In the genomic region with DNA sequence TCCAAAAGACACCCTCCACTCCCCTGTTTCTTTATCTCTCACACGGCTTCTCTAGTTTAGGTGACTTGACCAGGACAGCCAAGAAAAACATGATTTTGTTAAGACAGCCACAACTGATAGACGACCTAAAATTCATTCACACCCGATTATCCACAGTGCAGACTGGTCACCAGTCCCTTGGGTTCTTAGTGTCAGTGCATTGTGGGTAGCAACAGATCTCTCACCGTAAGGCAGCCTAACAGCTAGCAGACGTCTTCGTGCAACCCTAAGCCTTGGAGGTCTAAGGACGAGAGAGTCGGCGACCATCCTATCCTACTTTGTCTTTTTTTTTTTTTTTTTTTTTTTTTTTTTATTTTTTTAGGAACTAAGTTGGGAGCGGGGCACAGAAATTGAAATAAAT, we compare ENCODE assay signal across 21 mouse cellular contexts. TPM values are rescaled to one million over a fixed set of nuclear protein-coding genes. Genes with fewer than 3 reads are reported as not detected.
A peak's percentile ranks its signal among the peaks of the same experiment; 100 is the strongest.
DNase-seq lines count a peak whose midpoint lies in the region; ATAC-seq and TF ChIP-seq lines count a peak whose summit lies in the region.
"Had no signal": no experiment of that assay in that cellular context is flagged by ENCODE, and none has a peak within 500 bp of the region (broad histone marks: within the 10 kb centered on the region; RNA-seq: fewer than 3 reads in every experiment).

No protein-coding gene starts in this region.

- no peaks in the 10 kb centered on the region for H3K9me3 ChIP-seq in embryonic facial prominence, embryonic 11.5 days (replicated peaks; ENCODE audit: control insufficient read depth, low read length)
- H3K9me3 ChIP-seq in embryonic facial prominence, embryonic 10.5 days = no peaks in the 10 kb centered on the region
- H3K9me3 ChIP-seq in kidney, embryonic 15.5 days (replicated peaks) = no peaks in the 10 kb centered on the region
- no peaks in the 10 kb centered on the region for H3K9me3 ChIP-seq in E14TG2a.4 (ENCODE audit: low read length)
- H3K9me3 ChIP-seq: embryonic facial prominence, embryonic 12.5 days; forebrain, embryonic 13.5 days; forebrain, embryonic 15.5 days had no signal

- ATAC-seq in embryonic facial prominence, embryonic 11.5 days (replicated peaks; ENCODE audit: insufficient number of reproducible peaks, low FRiP score, low TSS enrichment, low read depth) = 0 out of 2 replicates have a peak, but pooled peaks have one; percentile 68
- no peak for ATAC-seq in kidney, embryonic 15.5 days (replicated peaks; ENCODE audit: low FRiP score)
- ATAC-seq: CD4-positive, CD25-positive, alpha-beta regulatory T cell, adult 4 months; forebrain, embryonic 13.5 days; forebrain, embryonic 15.5 days had no signal

- no peaks in the 10 kb centered on the region for H3K4me1 ChIP-seq in embryonic facial prominence, embryonic 11.5 days (ENCODE audit: control insufficient read depth, insufficient read depth, low read length)
- H3K4me1 ChIP-seq in embryonic facial prominence, embryonic 10.5 days = peaks cover 40% of the 10 kb centered on the region
- peaks cover 8% of the 10 kb centered on the region for H3K4me1 ChIP-seq in kidney, adult 2 months (ENCODE audit: control insufficient read depth, insufficient read depth, low read length)
- H3K4me1 ChIP-seq in kidney, embryonic 15.5 days = peaks cover 12% of the 10 kb centered on the region; the same call in 1 of the 2 replicates
- H3K4me1 ChIP-seq in E14TG2a.4 (replicated peaks; ENCODE audit: low read depth, low read length) = peaks cover 62% of the 10 kb centered on the region
- H3K4me1 ChIP-seq: forebrain, embryonic 15.5 days had no signal

- no peak overlapping the region for H3K27ac ChIP-seq in embryonic facial prominence, embryonic 11.5 days (replicated peaks; ENCODE audit: low read depth, low read length)
- H3K27ac ChIP-seq in embryonic facial prominence, embryonic 10.5 days (replicated peaks) = no peak overlapping the region; the same call in 1 of the 2 replicates
- H3K27ac ChIP-seq in kidney, adult 2 months (ENCODE audit: insufficient read depth, low read depth, low read length) = peak overlapping the region; percentile 10; the same call in 1 of the 2 replicates
- no peak overlapping the region for H3K27ac ChIP-seq in kidney, embryonic 15.5 days
- H3K27ac ChIP-seq: embryonic facial prominence, embryonic 12.5 days; forebrain, embryonic 13.5 days; forebrain, embryonic 15.5 days had no signal

- no peak overlapping the region for H3K9ac ChIP-seq in embryonic facial prominence, embryonic 11.5 days (replicated peaks; ENCODE audit: low read length)
- H3K9ac ChIP-seq in kidney, embryonic 15.5 days = no peak overlapping the region
- H3K9ac ChIP-seq: embryonic facial prominence, embryonic 12.5 days; forebrain, embryonic 13.5 days; forebrain, embryonic 15.5 days; forebrain, postnatal 0 days had no signal

- no peak overlapping the region for H3K4me2 ChIP-seq in embryonic facial prominence, embryonic 11.5 days (ENCODE audit: low read depth, low read length)
- H3K4me2 ChIP-seq in kidney, embryonic 15.5 days = no peak overlapping the region
- H3K4me2 ChIP-seq: embryonic facial prominence, embryonic 12.5 days; forebrain, embryonic 13.5 days; forebrain, embryonic 15.5 days had no signal

- no peak for DNase-seq in embryonic facial prominence, embryonic 11.5 days (ENCODE audit: low spot score)
- DNase-seq in embryonic facial prominence, embryonic 10.5 days (ENCODE audit: low spot score) = no peak
- DNase-seq in kidney, adult 2 months = no peak
- DNase-seq in adrenal gland, adult (ENCODE audit: inconsistent age in 2 of 2, low spot score in 1 of 2) = no peak
- DNase-seq: adrenal gland, adult 8-10 months; adrenal gland, postnatal 14 days; adrenal gland, postnatal 36 days; B cell, adult 2 months; cerebellum, adult 11-12 months; cerebellum, adult 2 months; cerebellum, adult 9-10 months; cerebellum, postnatal 10 days; cerebellum, postnatal 25 days; forebrain, postnatal 0 days had no signal

- no peaks in the 10 kb centered on the region for H3K27me3 ChIP-seq in embryonic facial prominence, embryonic 11.5 days (ENCODE audit: control insufficient read depth, insufficient read depth, low read length)
- H3K27me3 ChIP-seq in embryonic facial prominence, embryonic 10.5 days (replicated peaks; ENCODE audit: low read depth, poor library complexity, severe bottlenecking) = no peaks in the 10 kb centered on the region
- no peaks in the 10 kb centered on the region for H3K27me3 ChIP-seq in kidney, adult 2 months (replicated peaks; ENCODE audit: control insufficient read depth, insufficient read depth, low read length)
- no peaks in the 10 kb centered on the region for H3K27me3 ChIP-seq in kidney, embryonic 15.5 days
- H3K27me3 ChIP-seq in E14TG2a.4 (ENCODE audit: insufficient read depth, low read length) = no peaks in the 10 kb centered on the region
- H3K27me3 ChIP-seq: CH12.LX; embryonic facial prominence, embryonic 12.5 days; forebrain, embryonic 13.5 days; forebrain, embryonic 15.5 days had no signal

- TF ChIP-seq POLR2A in kidney, adult 2 months (IDR thresholded peaks at IDR 0.05; ENCODE audit: low read depth, low read length) = no peak

- no peak overlapping the region for H3K4me3 ChIP-seq in embryonic facial prominence, embryonic 11.5 days (ENCODE audit: low read depth, low read length)
- H3K4me3 ChIP-seq in embryonic facial prominence, embryonic 10.5 days = no peak overlapping the region
- H3K4me3 ChIP-seq in kidney, adult 2 months (ENCODE audit: insufficient read depth, low read depth, low read length) = no peak overlapping the region
- H3K4me3 ChIP-seq in kidney, embryonic 15.5 days (replicated peaks) = no peak overlapping the region
- H3K4me3 ChIP-seq in E14TG2a.4 (replicated peaks; ENCODE audit: low read length) = peak overlapping the region; percentile 39; the same call in 1 of the 2 replicates
- H3K4me3 ChIP-seq: embryonic facial prominence, embryonic 12.5 days; forebrain, embryonic 13.5 days; forebrain, embryonic 15.5 days had no signal

- H3K36me3 ChIP-seq in embryonic facial prominence, embryonic 11.5 days (replicated peaks; ENCODE audit: control insufficient read depth, insufficient read depth, low read depth, low read length) = no peaks in the 10 kb centered on the region
- H3K36me3 ChIP-seq in embryonic facial prominence, embryonic 10.5 days (replicated peaks) = peaks cover 13% of the 10 kb centered on the region
- H3K36me3 ChIP-seq in kidney, adult 2 months (ENCODE audit: control insufficient read depth, insufficient read depth, low read length) = no peaks in the 10 kb centered on the region
- H3K36me3 ChIP-seq in kidney, embryonic 15.5 days = 0 out of 2 replicates have a peak, but pooled peaks cover 7% of the 10 kb centered on the region
- peaks cover 38% of the 10 kb centered on the region for H3K36me3 ChIP-seq in E14TG2a.4 (ENCODE audit: insufficient read depth, low read length)
- H3K36me3 ChIP-seq: embryonic facial prominence, embryonic 12.5 days; forebrain, embryonic 15.5 days had no signal

- 72% methylated on average over 10 of the region's 10 CpGs for WGBS in embryonic facial prominence, embryonic 11.5 days
- 88% methylated on average over 10 of the region's 10 CpGs for WGBS in embryonic facial prominence, embryonic 10.5 days
- 81% methylated on average over 10 of the region's 10 CpGs for WGBS in kidney, adult 2 months
- 82% methylated on average over 10 of the region's 10 CpGs for WGBS in kidney, embryonic 15.5 days

- TF ChIP-seq CTCF in kidney, adult 2 months (conservative IDR thresholded peaks at IDR 0.05; ENCODE audit: insufficient read depth, insufficient read length, low read depth, low read length) = no peak
- TF ChIP-seq CTCF in E14TG2a.4 (conservative IDR thresholded peaks at IDR 0.05; ENCODE audit: low read length) = no peak

RNA-seq across cellular contexts. Expression of a gene that starts 34.2 kb away (rescaled TPM):
- 3.3 and 3.9 TPM in 2 replicates for polyA plus RNA-seq in embryonic facial prominence, embryonic 11.5 days (2014; fragmentation: Nextera tagmentation; extraction: Ambion mirVana)
- polyA plus RNA-seq in embryonic facial prominence, embryonic 10.5 days (2016; fragmentation: Nextera tagmentation; extraction: Ambion mirVana) = 4.1 and 4.2 TPM in 2 replicates
- 13.5 and 14.5 TPM in 2 replicates for polyA plus RNA-seq in kidney, adult 2 months (2012; rRNA removed)
- polyA plus RNA-seq in kidney, embryonic 15.5 days (2015; fragmentation: Nextera tagmentation; extraction: Ambion mirVana) = 5.1 and 5.7 TPM in 2 replicates
- polyA plus RNA-seq: CD4-positive, CD25-positive, alpha-beta regulatory T cell, adult 4 months had no signal
